Mouse (Mus musculus): ENCODE data around the gene Fdxacb1.

DNA sequence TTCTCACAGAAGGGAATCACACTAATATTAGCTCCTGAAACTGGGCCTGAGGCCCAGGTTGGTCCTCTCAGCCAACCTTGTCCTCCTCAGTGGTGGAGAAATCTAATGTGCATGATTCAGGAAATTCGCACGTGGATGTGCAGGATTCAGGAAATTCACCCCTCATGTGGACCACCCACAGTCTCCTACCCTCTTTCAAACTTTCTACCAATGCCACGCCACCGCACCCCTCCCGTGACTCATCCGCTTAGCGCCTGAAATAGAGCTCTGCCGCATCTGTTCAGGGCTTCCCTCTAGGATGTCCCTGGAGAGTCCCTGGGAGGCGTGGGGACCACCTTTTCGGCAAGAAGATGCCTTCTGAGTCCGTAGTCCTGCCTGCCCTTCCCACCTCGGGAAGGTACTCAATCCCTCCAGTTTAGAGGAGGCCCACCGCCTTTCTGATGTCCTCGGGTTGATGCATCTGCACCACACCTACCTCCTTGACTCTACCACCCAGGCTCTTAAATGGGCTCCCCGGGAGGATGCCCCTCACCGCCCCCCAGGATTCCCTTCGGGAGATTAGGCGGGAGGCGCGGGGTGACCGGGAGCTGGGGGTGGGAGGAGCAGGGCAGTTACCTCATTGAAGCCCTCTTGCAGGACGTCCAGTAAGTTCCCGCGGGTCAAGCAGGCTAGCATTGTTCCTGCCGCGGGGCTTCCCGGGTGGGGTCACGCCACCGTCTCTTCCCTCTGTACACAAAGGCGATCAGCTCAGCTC is 40.7 kb upstream of the Fdxacb1 start:
- no peak for TF ChIP-seq TAL1 (IDR thresholded peaks at IDR 0.05; ENCODE audit: low read length)
- TF ChIP-seq GATA1 (IDR thresholded peaks at IDR 0.05; ENCODE audit: low read length): no peak

All from erythroblast, embryonic 14.5 days (primary cell).